Mouse (Mus musculus): Measurements from ENCODE around the gene Ppp1r13l.

Ppp1r13l gene

GRCm38 (mm10) chr7:19413525-19413924, 54.0 kb downstream of the Ppp1r13l start:
- peak; percentile 41 for DNase-seq (ENCODE audit: low read depth, low spot score)

GRCm38 (mm10) chr7:19416590-19416989, 57.0 kb downstream of the Ppp1r13l start:
- no peak for DNase-seq (ENCODE audit: low read depth, low spot score)

GRCm38 (mm10) chr7:19420121-19420520, 60.6 kb downstream of the Ppp1r13l start:
- DNase-seq (ENCODE audit: low read depth, low spot score) = no peak

- peak; percentile 96 for DNase-seq (ENCODE audit: low read depth, low spot score)
These were observed 61.5 kb downstream of the Ppp1r13l start for GRCm38 (mm10) chr7:19420821-19421636.

- DNase-seq (ENCODE audit: low read depth, low spot score) = no peak
These were observed 63.5 kb downstream of the Ppp1r13l start for GRCm38 (mm10) chr7:19423083-19423482.

- no peak for DNase-seq (ENCODE audit: low read depth, low spot score)
These were observed 64.5 kb downstream of the Ppp1r13l start for GRCm38 (mm10) chr7:19424051-19424450.

- peak; percentile 51 for DNase-seq (ENCODE audit: low read depth, low spot score)
These were observed 66.8 kb downstream of the Ppp1r13l start for GRCm38 (mm10) chr7:19426349-19426748.

GRCm38 (mm10) chr7:19426888-19427287, 67.3 kb downstream of the Ppp1r13l start:
- no peak for DNase-seq (ENCODE audit: low read depth, low spot score)

Measured in ZHBTc4 (cell line).